Mouse (Mus musculus): ENCODE results near the gene Gbp7.

- TF ChIP-seq POLR2A (IDR thresholded peaks at IDR 0.05; ENCODE audit: low read depth, low read length): no peak
- no peak for TF ChIP-seq CTCF (IDR thresholded peaks at IDR 0.05; ENCODE audit: borderline replicate concordance, insufficient read depth, low read length)
These were observed 2.0 kb upstream of the Gbp7 start for GRCm38 (mm10) chr3:142528116-142528515.
